Mouse (Mus musculus) forebrain, embryonic 13.5 days (tissue): ENCODE measurements around the gene Tmem106b. TPM values are rescaled to one million over a fixed set of nuclear protein-coding genes. Genes with fewer than 3 reads are reported as not detected.

Experiments used
- ATAC-seq: fragments of 200-750 bp; cut with Nextera tagmentation; 2 replicates; pipeline ENCODE4 v1.8.0; 2017
- H3K27ac ChIP-seq: fragments of 300-500 bp; sonication (generic); 2 replicates; pipeline ENCODE4 v1.5.1; 2015; ENCODE audit warnings: inconsistent platforms, mild to moderate bottlenecking, moderate library complexity
- H3K27me3 ChIP-seq: fragments of 300-500 bp; sonication (generic); 2 replicates; pipeline ENCODE4 v1.6.1; 2015; ENCODE audit warnings: mild to moderate bottlenecking, inconsistent platforms
- H3K36me3 ChIP-seq: fragments of 300-500 bp; sonication (generic); 2 replicates; pipeline ENCODE4 v1.6.1; 2015; ENCODE audit warnings: mild to moderate bottlenecking, inconsistent platforms; ENCODE audit not compliant: poor library complexity, severe bottlenecking
- H3K4me1 ChIP-seq: fragments of 300-500 bp; sonication (generic); 2 replicates; pipeline ENCODE4 v1.6.1; 2015; ENCODE audit warnings: inconsistent platforms
- H3K4me2 ChIP-seq: fragments of 300-500 bp; sonication (generic); 2 replicates; pipeline ENCODE4 v1.6.1; 2015; ENCODE audit warnings: inconsistent platforms, mild to moderate bottlenecking, moderate library complexity
- H3K4me3 ChIP-seq: fragments of 300-500 bp; sonication (generic); 2 replicates; pipeline ENCODE4 v1.5.1; 2015; ENCODE audit warnings: mild to moderate bottlenecking, inconsistent platforms
- H3K9ac ChIP-seq: fragments of 300-500 bp; sonication (generic); 2 replicates; pipeline ENCODE4 v1.6.1; 2015; ENCODE audit warnings: mild to moderate bottlenecking, inconsistent platforms
- H3K9me3 ChIP-seq: fragments of 300-500 bp; sonication (generic); replicated peaks from 2 replicates; pipeline ENCODE4 v1.6.1; 2016; ENCODE audit warnings: inconsistent platforms
- WGBS: fragments of 180-500 bp; shearing (Covaris S2); methylation state at CpG from one replicate; pipeline ENCODE4 v1.1.7; 2015; 5-methylcytosine and 5-hydroxymethylcytosine counted together
- polyA plus RNA-seq: library from polyadenylated mRNA; unstranded; fragments of >200 nt; fragmentation: Nextera tagmentation; extraction: Ambion mirVana; gene quantifications from 2 replicates; pipeline ENCODE4 v1.2.1, GENCODE M21; 2015

The Tmem106b gene
- polyA plus RNA-seq: 27.5 and 27.6 TPM in 2 replicates

DNA sequence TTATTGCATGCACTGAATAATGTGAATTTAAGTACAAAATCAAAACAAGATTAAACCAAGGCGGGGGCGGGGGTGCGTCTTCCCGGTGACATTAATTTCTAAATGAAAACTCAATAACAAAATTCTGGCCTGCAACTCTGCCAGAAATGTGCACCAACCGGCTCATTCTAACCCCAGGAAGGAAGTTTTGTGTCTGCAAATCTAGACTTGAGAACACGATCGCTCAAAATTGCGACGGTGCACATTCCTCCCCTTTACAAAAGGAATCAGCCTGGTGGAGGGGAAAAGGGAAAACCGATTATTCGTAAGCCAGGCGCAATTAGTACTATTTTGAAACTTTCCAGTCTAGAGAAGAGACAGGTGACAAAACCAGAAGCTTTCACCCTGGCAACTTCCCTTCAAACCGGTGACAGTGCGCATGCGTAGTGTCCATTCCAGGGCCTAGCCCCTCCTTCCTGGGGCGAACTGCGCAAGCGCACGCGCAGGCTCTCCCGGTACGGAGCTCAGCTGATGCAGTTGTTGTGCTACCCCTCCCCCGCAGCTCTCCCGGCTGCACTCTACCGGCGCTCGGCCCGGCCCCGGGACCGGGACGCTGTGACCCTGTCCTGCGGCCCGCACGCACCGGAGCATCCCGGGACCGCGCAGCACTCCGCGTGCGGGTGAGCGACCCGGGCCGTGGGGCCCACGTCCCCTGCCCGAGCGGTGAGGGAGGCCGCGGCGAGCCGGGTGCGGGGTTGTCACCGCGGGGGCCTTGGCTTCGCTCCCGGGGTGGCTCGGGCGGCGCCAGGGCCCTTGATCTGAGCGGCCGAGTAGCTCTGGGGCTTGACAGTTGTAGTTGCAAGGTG, at the start of gene Tmem106b:
Tmem106b (plus strand) TSS at position 458 of the 845 bp plus-strand sequence.
- H3K9ac ChIP-seq: peak within 1 kb of the TSS; percentile 90
- 3% methylated on average over 60 of the region's 61 CpGs for WGBS

DNA sequence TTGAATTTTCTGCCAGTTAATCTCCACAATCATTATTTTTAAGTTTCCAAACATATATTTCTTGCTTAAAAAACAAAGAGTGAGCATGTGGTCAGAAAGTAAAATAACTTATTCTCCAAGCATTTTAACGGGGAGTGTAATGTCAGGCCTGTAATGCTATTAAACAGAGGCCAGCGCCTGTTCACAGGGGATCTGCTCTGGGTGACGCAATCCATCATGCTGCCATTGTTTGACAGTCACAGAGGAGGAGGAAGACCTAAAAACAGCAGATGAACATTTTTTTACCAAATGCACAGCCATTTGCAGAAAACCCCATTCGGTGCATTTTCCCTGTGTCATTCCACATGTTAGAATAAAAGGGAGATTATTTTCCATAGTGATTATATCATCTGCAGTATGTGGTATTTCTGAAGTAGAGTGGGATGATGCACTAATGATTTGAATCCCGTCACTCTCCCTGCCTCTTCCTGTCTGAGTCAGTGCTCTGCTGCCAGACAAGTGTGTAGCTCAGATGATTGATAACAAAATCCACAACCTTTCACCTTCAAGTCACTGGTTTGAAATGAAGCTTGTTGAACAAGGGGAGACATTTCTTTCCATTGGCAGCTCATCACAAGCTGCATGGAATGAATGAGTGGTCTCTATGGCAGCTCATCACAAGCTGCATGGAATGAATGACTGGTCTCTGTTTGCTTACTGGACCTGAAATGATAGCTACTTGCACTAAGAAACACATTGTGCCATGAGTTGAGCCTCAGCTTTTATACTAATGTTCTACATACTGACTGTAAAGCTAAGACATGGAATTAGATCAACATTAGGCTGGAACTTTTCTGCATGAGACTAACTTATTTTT, 48.1 kb upstream of the Tmem106b start:
- no peak overlapping the region for H3K4me3 ChIP-seq
- H3K36me3 ChIP-seq: no peaks in the 10 kb centered on the region
- ATAC-seq: peak; percentile 55; the same call in 1 of the 2 replicates
- H3K9me3 ChIP-seq: no peaks in the 10 kb centered on the region
- WGBS: 51% methylated on average over 5 of the region's 5 CpGs
- H3K4me2 ChIP-seq: no peak overlapping the region
- no peak overlapping the region for H3K27ac ChIP-seq
- H3K9ac ChIP-seq: no peak overlapping the region
- no peaks in the 10 kb centered on the region for H3K27me3 ChIP-seq
- H3K4me1 ChIP-seq: no peaks in the 10 kb centered on the region

More for the DNA sequence above, at the start of gene Tmem106b:
- peak within 1 kb of the TSS; percentile 67 for H3K4me2 ChIP-seq
- peaks cover 9% of the 10 kb centered on the region for H3K4me1 ChIP-seq
- peak within 1 kb of the TSS; percentile 89 for H3K4me3 ChIP-seq
- H3K27ac ChIP-seq: peak within 1 kb of the TSS; percentile 80
- H3K9me3 ChIP-seq: no peaks in the 10 kb centered on the region
- H3K27me3 ChIP-seq: 0 out of 2 replicates have a peak, but pooled peaks cover 3% of the 10 kb centered on the region
- peaks cover 22% of the 10 kb centered on the region for H3K36me3 ChIP-seq
- ATAC-seq: peak; percentile 100

DNA sequence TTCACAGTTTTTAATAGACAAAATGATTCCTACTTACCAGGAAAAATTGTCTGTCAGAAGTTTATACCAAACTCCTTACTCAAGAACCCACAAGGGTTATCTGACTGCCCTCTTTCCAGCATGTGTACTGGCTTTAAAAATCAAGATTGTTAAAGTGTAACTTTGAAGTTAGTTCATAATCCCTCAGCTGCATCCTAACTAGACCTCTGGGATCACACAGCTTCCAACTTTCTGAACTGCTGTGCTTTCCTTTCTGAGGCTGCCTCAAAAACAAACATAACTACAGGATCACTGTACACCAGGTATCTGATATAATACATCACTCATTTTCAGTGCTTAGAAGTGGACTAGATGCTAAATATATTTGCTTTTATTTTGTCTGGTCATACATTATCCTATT, 39.0 kb upstream of the Tmem106b start:
- Histone ChIP-seq H3K27me3 (no peaks in the 10 kb centered on the region), H3K27ac (no peak overlapping the region), H3K36me3 (no peaks in the 10 kb centered on the region), H3K9me3 (no peaks in the 10 kb centered on the region), H3K9ac (no peak overlapping the region), H3K4me1 (no peaks in the 10 kb centered on the region), H3K4me2 (no peak overlapping the region), H3K4me3 (no peak overlapping the region)
- ATAC-seq: no peak

DNA sequence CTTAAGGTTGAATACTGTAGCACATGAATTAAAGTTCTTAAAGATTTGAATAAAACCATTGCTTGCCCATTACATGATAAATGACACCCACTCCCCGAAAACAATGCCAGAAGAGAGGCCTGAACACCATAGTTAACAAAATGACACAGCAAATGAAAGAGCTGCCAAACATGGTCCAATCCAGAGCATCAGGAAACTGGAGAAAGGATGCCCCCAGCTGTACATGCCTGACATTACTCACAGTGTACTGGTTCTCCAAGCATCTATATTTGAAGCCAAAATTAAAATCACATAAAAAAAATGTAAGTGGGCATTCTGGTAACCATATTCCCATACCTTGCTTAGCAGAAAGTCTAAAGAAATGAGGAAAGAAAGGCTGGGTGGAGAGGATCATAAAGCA, 38.6 kb upstream of the Tmem106b start:
- no peaks in the 10 kb centered on the region for H3K27me3 ChIP-seq
- ATAC-seq: peak; percentile 58; the same call in 1 of the 2 replicates

DNA sequence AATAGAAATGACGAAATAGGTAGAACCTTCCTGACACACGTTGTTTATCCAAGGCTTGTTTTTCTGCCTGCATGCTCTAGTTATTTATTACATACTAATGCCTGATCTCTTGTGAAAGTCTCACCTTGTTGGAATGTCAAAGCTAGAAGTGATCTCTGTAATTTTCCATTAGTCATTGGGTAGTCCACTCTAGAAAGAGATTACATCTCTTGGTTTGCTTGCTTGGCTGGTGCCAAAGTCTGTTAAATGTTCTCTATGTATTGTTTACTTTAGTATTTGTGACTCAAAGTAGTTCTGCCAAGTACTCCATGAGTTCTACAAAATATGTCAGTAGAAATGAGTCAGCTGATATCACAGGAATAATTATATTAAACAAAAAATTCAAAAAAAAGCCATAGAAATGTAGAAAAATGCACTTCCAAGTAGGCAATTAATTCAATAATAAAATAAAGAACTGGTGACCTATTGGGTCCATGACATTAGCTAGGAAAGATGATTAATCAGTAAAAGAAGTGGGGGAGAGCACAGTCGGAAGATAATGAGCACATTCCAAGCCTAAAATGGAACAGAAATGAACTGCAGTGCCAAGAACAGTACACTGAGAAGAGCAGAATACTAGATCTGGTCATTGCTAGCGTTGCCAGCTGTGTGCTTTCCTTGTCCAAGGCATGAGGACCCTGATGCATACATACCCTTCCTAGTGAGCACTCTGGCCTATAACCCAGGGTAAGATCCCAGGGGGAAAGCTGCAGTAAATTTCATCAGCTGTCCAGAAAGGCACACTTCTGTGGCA, 17.0 kb upstream of the Tmem106b start:
- Histone ChIP-seq H3K4me1 (no peaks in the 10 kb centered on the region), H3K4me3 (no peak overlapping the region), H3K9ac (no peak overlapping the region), H3K4me2 (no peak overlapping the region), H3K9me3 (no peaks in the 10 kb centered on the region), H3K27me3 (no peaks in the 10 kb centered on the region), H3K27ac (no peak overlapping the region), H3K36me3 (no peaks in the 10 kb centered on the region)
- WGBS: 85% methylated on average over 4 of the region's 4 CpGs
- ATAC-seq: no peak

More for the DNA sequence above, 38.6 kb upstream of the Tmem106b start:
- Histone ChIP-seq H3K9ac (no peak overlapping the region), H3K27ac (no peak overlapping the region), H3K36me3 (no peaks in the 10 kb centered on the region), H3K4me3 (no peak overlapping the region), H3K4me1 (no peaks in the 10 kb centered on the region), H3K4me2 (no peak overlapping the region), H3K9me3 (no peaks in the 10 kb centered on the region)
- WGBS: 76% methylated on average over 1 of the region's 1 CpGs

DNA sequence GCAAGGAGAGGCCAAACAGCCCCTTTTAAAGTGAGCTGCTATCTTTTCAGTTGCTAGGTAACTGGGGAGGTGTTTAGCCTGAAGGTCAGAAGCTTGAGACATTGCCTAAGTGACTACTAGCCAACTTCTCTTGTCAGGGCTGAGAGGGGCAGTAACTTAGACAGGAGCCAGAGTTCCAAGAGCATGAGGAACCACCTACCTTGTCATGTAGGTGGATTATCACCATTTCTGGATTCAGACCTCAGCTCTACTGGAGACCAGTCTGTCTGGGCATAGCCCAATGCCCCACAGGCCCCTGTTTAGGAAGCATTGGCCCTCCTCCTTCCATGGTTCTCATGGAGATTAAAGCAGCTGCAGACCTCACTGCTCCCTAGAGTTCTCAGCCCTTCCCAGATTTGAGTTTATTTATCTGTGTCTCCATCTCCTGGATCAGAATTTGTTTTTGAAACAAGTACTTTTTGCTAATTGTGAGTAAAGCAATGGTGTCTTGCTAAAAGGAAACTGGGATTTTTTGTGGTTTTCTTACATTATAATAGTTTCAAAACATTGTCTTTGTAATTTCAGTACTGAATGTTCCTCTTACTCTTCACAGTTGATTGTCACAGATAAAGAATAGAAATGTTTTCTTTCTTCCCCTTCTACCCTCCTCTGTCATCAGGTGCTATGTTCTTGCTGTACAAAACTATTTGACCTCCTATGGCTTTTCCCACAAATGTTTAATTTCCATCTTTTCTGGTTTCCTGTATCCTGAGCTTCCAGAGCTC, 8.1 kb upstream of the Tmem106b start:
- H3K4me2 ChIP-seq: no peak overlapping the region
- no peak for ATAC-seq
- H3K4me3 ChIP-seq: no peak overlapping the region
- no peak overlapping the region for H3K9ac ChIP-seq
- H3K9me3 ChIP-seq: no peaks in the 10 kb centered on the region
- H3K27ac ChIP-seq: no peak overlapping the region
- no peaks in the 10 kb centered on the region for H3K27me3 ChIP-seq
- no peaks in the 10 kb centered on the region for H3K36me3 ChIP-seq
- no peaks in the 10 kb centered on the region for H3K4me1 ChIP-seq

DNA sequence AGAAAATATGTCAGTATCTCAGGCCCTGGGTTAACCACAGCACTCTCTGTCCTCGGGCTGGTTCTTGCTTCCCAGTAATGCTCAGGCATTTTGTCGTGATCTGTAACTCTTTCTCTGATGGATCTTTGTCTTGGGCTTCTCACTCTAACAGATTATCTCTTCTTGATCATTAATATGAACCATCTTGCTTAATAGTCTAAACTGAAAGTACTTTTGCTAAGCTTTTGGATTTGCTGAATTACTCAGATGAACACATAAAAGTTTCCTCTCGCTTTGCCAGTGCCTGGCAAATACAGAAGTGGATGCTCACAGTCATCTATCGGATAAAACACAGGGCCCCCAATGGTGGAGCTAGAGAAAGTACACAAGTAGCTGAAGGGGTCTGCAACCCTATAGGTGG, 7.5 kb upstream of the Tmem106b start:
- Histone ChIP-seq H3K4me3 (no peak overlapping the region), H3K9ac (no peak overlapping the region), H3K9me3 (no peaks in the 10 kb centered on the region), H3K4me2 (no peak overlapping the region), H3K4me1 (no peaks in the 10 kb centered on the region), H3K36me3 (no peaks in the 10 kb centered on the region), H3K27ac (no peak overlapping the region), H3K27me3 (0 out of 2 replicates have a peak, but pooled peaks cover 1% of the 10 kb centered on the region)
- WGBS: 79% methylated on average over 4 of the region's 4 CpGs
- no peak for ATAC-seq

DNA sequence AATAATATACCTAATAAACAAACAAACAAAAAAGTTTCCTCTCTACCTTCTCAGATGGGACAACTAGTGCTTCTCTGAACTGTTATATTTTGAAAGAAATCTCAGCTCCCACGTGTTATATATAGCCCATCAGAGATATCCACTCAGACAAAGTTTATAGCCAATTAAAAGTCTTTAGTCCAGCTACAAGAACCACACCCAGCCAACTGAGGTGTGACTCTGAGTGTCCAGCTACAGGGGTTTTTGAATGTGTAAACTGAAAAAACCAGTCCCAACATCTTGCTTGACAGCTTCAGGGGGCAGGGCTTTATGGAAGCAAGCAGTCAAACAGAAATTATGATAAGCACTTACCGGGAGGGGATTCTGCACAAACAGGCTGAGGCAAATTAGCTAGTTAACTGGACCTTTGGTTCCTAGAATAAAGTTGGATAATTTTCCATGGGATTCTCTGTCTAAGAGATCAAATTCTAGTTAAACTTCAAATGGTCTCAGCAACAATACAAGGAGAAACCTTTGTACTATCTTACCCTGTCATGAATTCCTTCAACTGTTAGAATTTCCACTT, 6.8 kb upstream of the Tmem106b start:
- no peaks in the 10 kb centered on the region for H3K4me1 ChIP-seq
- H3K27me3 ChIP-seq: 0 out of 2 replicates have a peak, but pooled peaks cover 3% of the 10 kb centered on the region
- no peaks in the 10 kb centered on the region for H3K36me3 ChIP-seq
- no peak overlapping the region for H3K27ac ChIP-seq
- no peaks in the 10 kb centered on the region for H3K9me3 ChIP-seq
- ATAC-seq: no peak
- H3K4me3 ChIP-seq: no peak overlapping the region
- 75% methylated on average over 2 of the region's 2 CpGs for whole genome bisulfite sequencing
- H3K9ac ChIP-seq: no peak overlapping the region
- no peak overlapping the region for H3K4me2 ChIP-seq

DNA sequence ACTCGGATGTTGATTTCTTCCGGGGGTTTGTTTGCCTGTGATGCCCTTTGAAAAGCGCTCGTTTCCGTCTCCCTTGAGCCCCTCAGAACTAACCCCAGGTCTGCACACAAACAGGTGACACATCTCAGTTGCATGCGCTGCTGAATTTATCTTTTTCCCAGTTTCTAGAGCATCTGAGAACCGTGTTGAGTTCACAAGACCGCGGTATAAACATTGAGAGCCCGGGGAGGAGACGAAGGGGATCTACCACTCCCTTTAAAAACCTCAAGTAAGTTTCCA, 527 bp downstream of the Tmem106b start:
- peak overlapping the region; percentile 90 for H3K9ac ChIP-seq
- no peaks in the 10 kb centered on the region for H3K9me3 ChIP-seq
- 2% methylated on average over 11 of the region's 11 CpGs for WGBS
- H3K4me1 ChIP-seq: peaks cover 9% of the 10 kb centered on the region
- no peak for ATAC-seq
- peak overlapping the region; percentile 89 for H3K4me3 ChIP-seq
- H3K27me3 ChIP-seq: 0 out of 2 replicates have a peak, but pooled peaks cover 3% of the 10 kb centered on the region
- H3K27ac ChIP-seq: no peak overlapping the region; the same call in 1 of the 2 replicates
- H3K36me3 ChIP-seq: peaks cover 24% of the 10 kb centered on the region
- peak overlapping the region; percentile 67 for H3K4me2 ChIP-seq

DNA sequence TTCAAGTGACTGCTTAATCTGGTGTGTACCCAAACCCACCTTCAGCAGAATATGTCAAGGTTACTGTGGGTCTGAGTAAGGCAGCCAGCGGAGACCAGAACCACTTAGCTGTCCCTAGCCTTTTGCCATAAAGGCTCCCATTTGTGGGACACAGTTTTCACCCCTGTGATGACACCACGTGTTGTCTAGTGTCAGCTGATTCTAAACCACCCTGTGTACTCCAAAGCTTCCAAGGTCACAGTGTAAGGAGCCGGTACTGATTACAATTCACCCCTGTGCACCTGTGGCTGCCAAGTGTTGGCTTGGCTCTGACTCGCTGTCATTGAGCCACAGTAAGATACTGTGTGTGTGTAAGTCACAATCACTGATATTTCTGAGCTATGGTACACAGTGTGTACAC, 926 bp downstream of the Tmem106b start:
- Histone ChIP-seq H3K4me2 (peak overlapping the region; percentile 67), H3K36me3 (peaks cover 28% of the 10 kb centered on the region), H3K9ac (peak overlapping the region; percentile 90), H3K9me3 (no peaks in the 10 kb centered on the region), H3K27ac (no peak overlapping the region), H3K4me1 (peaks cover 9% of the 10 kb centered on the region), H3K27me3 (0 out of 2 replicates have a peak, but pooled peaks cover 3% of the 10 kb centered on the region), H3K4me3 (peak overlapping the region; percentile 89)
- ATAC-seq: peak; percentile 19
- 49% methylated on average over 4 of the region's 4 CpGs for WGBS

DNA sequence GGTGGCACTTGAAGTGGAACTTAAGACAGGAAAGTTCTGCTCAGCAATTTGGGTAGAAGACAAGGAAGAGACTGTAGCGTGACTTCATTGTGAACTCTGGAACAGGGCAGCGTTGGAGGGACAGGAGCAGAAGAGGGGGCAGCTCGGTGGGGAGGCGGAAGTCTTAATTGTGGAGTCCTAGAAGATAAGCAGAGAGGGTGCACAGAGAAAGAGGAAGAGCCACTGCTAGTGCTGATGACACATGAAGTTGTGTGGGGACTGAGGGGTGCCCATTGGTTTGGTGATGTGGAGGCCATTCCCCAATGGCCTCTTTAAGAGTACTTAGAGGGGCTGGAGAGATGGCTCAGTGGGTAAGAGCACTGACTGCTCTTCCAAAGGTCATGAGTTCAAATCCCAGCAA, 3.5 kb downstream of the Tmem106b start:
- Histone ChIP-seq H3K4me2 (no peak overlapping the region), H3K36me3 (peaks cover 43% of the 10 kb centered on the region), H3K4me1 (peaks cover 9% of the 10 kb centered on the region), H3K27me3 (no peaks in the 10 kb centered on the region), H3K4me3 (no peak overlapping the region), H3K27ac (no peak overlapping the region), H3K9ac (no peak overlapping the region), H3K9me3 (no peaks in the 10 kb centered on the region)
- no peak for ATAC-seq
- 96% methylated on average over 4 of the region's 4 CpGs for WGBS
